Mouse (Mus musculus) hindbrain, embryonic 10.5 days (tissue): ENCODE results near the gene Alg9. TPM values are rescaled to one million over a fixed set of nuclear protein-coding genes. Genes with fewer than 3 reads are reported as not detected.
"Not testable (repeated sequence)": the region's sequence is repeated elsewhere in the genome, so short reads cannot be mapped to it uniquely, and the experiment has no call there.

Experiments
- DNase-seq: peaks from one replicate; pipeline ENCODE4 v3.0.0-alpha.2; 2017; ENCODE audit warnings: low spot score
- H3K27ac ChIP-seq: fragments of 300-500 bp; sonication (generic); 2 replicates; pipeline ENCODE4 v1.5.1; 2016; ENCODE audit warnings: mild to moderate bottlenecking, moderate library complexity
- H3K27me3 ChIP-seq: fragments of 300-500 bp; sonication (generic); 2 replicates; pipeline ENCODE4 v1.6.1; 2016; ENCODE audit warnings: mild to moderate bottlenecking; ENCODE audit not compliant: poor library complexity, insufficient read depth, severe bottlenecking
- H3K36me3 ChIP-seq: fragments of 300-500 bp; sonication (generic); 2 replicates; pipeline ENCODE4 v1.6.1; 2016; ENCODE audit warnings: mild to moderate bottlenecking, moderate library complexity
- H3K4me1 ChIP-seq: fragments of 300-500 bp; sonication (generic); replicated peaks from 2 replicates; pipeline ENCODE4 v1.6.1; 2016; ENCODE audit warnings: mild to moderate bottlenecking
- H3K4me3 ChIP-seq: fragments of 300-500 bp; sonication (generic); 2 replicates; pipeline ENCODE4 v1.5.1; 2016; ENCODE audit warnings: mild to moderate bottlenecking, moderate library complexity
- H3K9me3 ChIP-seq: fragments of 300-500 bp; sonication (generic); 2 replicates; pipeline ENCODE4 v1.6.1; 2016; ENCODE audit warnings: mild to moderate bottlenecking, moderate library complexity
- WGBS: fragments of 180-500 bp; shearing (Covaris S2); methylation state at CpG from one replicate; pipeline ENCODE4 v1.1.7; 2016; 5-methylcytosine and 5-hydroxymethylcytosine counted together
- polyA plus RNA-seq: library from polyadenylated mRNA; unstranded; fragments of >200 nt; fragmentation: Nextera tagmentation; extraction: Ambion mirVana; gene quantifications from 2 replicates; pipeline ENCODE4 v1.2.1, GENCODE M21; 2016

Alg9 gene
- polyA plus RNA-seq, 1 experiment from 2014 or later: 42.5 TPM

GRCm38 (mm10) chr9:50809146-50809545, 34.3 kb downstream of the Alg9 start:
- no peaks in the 10 kb centered on the region for H3K4me1 ChIP-seq
- peaks cover 91% of the 10 kb centered on the region for H3K36me3 ChIP-seq
- DNase-seq: no peak
- WGBS: 89% methylated on average over 13 of the region's 13 CpGs
- H3K9me3 ChIP-seq: no peaks in the 10 kb centered on the region
- H3K27me3 ChIP-seq: no peaks in the 10 kb centered on the region
- H3K27ac ChIP-seq: no peak overlapping the region
- H3K4me3 ChIP-seq: no peak overlapping the region

GRCm38 (mm10) chr9:50811187-50811586, 36.4 kb downstream of the Alg9 start:
- WGBS: 93% methylated on average over 7 of the region's 7 CpGs
- DNase-seq: no peak
- H3K36me3 ChIP-seq: peaks cover 90% of the 10 kb centered on the region

GRCm38 (mm10) chr9:50811746-50812145, 36.9 kb downstream of the Alg9 start:
- Histone ChIP-seq H3K4me1 (no peaks in the 10 kb centered on the region), H3K27me3 (no peaks in the 10 kb centered on the region), H3K27ac (no peak overlapping the region), H3K4me3 (no peak overlapping the region), H3K9me3 (no peaks in the 10 kb centered on the region), H3K36me3 (peaks cover 90% of the 10 kb centered on the region)
- no peak for DNase-seq
- WGBS: 73% methylated on average over 2 of the region's 2 CpGs

More at GRCm38 (mm10) chr9:50811187-50811586, 36.4 kb downstream of the Alg9 start:
- Histone ChIP-seq H3K4me3 (no peak overlapping the region), H3K27me3 (no peaks in the 10 kb centered on the region), H3K4me1 (no peaks in the 10 kb centered on the region), H3K27ac (no peak overlapping the region), H3K9me3 (no peaks in the 10 kb centered on the region)

GRCm38 (mm10) chr9:50813796-50814195, 39.0 kb downstream of the Alg9 start:
- WGBS: 94% methylated on average over 5 of the region's 5 CpGs
- Histone ChIP-seq H3K36me3 (peaks cover 87% of the 10 kb centered on the region), H3K27ac (no peak overlapping the region)

DNA sequence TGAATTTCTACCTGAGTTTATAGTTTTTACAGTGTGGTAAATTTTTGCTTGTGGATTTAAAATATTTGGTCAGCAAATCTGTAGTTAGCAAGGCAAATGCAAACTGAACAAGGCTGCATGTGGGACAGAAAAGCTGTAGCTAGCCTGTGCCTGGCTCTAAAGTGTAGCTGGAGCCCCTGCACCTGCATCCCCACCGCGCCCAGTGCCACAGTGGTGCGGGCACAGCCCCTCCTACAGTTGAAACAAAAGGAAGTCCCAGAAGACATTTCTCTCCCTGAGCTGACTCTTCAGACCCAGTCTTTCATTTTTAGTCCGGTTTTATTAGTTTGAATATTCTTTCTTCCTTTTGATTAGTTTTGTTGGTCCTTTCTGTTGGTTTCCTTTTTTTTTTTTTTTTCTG, 40.8 kb downstream of the Alg9 start:
- DNase-seq: no peak
- 95% methylated on average over 4 of the region's 4 CpGs for WGBS
- H3K27ac ChIP-seq: no peak overlapping the region
- H3K9me3 ChIP-seq: no peaks in the 10 kb centered on the region
- H3K4me1 ChIP-seq: no peaks in the 10 kb centered on the region
- H3K36me3 ChIP-seq: peaks cover 78% of the 10 kb centered on the region
- H3K4me3 ChIP-seq: no peak overlapping the region
- no peaks in the 10 kb centered on the region for H3K27me3 ChIP-seq

More at GRCm38 (mm10) chr9:50813796-50814195, 39.0 kb downstream of the Alg9 start:
- H3K27me3 ChIP-seq: no peaks in the 10 kb centered on the region
- H3K4me3 ChIP-seq: no peak overlapping the region
- DNase-seq: no peak
- H3K4me1 ChIP-seq: no peaks in the 10 kb centered on the region
- no peaks in the 10 kb centered on the region for H3K9me3 ChIP-seq

DNA sequence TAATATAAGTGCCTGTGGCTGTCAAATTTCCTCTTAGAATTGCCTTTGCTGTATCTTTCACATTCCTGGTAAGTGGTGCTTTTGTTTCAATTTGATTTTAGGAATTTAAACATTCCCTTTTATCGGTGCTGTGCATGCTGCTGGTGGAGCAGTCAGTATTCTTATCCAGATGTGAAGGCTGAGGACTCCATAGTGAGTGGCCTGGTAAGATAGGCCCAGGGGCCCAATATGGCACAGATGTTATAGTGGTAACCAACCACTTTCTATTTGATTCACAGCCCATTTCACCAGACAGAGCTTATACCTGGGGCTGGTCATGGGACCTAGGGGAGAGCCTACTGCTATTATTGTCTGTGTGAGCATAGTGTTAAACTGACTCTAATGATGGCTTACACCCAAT, 41.7 kb downstream of the Alg9 start:
- H3K4me3 ChIP-seq: no peak overlapping the region
- H3K4me1 ChIP-seq: no peaks in the 10 kb centered on the region
- no peak overlapping the region for H3K27ac ChIP-seq
- H3K27me3 ChIP-seq: no peaks in the 10 kb centered on the region
- H3K9me3 ChIP-seq: no peaks in the 10 kb centered on the region
- peaks cover 77% of the 10 kb centered on the region for H3K36me3 ChIP-seq
- no peak for DNase-seq
- 93% methylated on average over 1 of the region's 1 CpGs for WGBS

DNA sequence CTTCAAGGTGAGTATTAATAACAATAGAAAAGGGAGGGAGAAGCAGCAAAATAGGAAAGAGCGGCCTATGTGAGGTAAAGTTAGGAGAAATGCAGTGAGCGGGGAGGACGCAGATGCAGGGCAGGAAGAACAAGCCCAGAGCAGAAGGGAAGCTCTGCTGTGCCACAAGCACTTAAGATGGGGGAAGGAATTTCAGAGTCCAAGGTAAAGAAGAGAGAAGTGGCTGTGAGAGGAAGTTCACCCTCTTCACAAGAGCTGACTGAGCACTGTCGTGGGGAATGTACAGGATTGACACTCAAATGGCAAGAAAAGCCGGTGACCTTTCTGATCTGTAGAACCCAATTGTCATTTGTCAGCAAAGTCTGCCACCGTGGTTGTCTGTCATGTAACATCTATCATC, 43.2 kb downstream of the Alg9 start:
- Histone ChIP-seq H3K4me3 (no peak overlapping the region), H3K4me1 (no peaks in the 10 kb centered on the region), H3K27me3 (no peaks in the 10 kb centered on the region), H3K9me3 (no peaks in the 10 kb centered on the region), H3K36me3 (peaks cover 77% of the 10 kb centered on the region), H3K27ac (no peak overlapping the region)
- 94% methylated on average over 6 of the region's 6 CpGs for WGBS
- no peak for DNase-seq

GRCm38 (mm10) chr9:50819716-50820115, 44.9 kb downstream of the Alg9 start:
- Histone ChIP-seq H3K4me3 (no peak overlapping the region), H3K27ac (no peak overlapping the region), H3K4me1 (no peaks in the 10 kb centered on the region), H3K9me3 (no peaks in the 10 kb centered on the region), H3K36me3 (peaks cover 73% of the 10 kb centered on the region), H3K27me3 (no peaks in the 10 kb centered on the region)
- DNase-seq: no peak
- 94% methylated on average over 6 of the region's 6 CpGs for WGBS

DNA sequence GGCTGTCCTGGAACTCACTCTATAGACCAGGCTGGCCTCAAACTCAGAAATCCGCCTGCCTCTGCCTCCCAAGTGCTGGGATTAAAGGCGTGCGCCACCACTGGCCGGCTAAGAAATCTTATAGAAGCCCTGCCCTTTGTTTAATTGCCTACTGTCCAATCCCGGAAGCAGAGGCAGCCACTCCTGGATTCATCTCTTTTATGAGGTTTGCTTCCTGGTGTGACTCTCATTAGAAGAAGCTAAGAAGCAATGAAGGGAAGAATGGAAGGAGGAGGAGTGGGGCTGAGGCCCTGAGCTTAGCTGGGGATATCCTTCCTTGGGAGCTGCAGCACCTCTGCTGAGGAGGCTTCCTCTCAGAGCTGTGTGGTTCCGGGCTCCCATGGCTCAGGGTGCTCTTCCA, 46.8 kb downstream of the Alg9 start:
- no peaks in the 10 kb centered on the region for H3K27me3 ChIP-seq
- no peak overlapping the region for H3K4me3 ChIP-seq
- H3K4me1 ChIP-seq: no peaks in the 10 kb centered on the region
- H3K9me3 ChIP-seq: no peaks in the 10 kb centered on the region
- peaks cover 60% of the 10 kb centered on the region for H3K36me3 ChIP-seq
- no peak overlapping the region for H3K27ac ChIP-seq
- 92% methylated on average over 6 of the region's 6 CpGs for WGBS
- no peak for DNase-seq

DNA sequence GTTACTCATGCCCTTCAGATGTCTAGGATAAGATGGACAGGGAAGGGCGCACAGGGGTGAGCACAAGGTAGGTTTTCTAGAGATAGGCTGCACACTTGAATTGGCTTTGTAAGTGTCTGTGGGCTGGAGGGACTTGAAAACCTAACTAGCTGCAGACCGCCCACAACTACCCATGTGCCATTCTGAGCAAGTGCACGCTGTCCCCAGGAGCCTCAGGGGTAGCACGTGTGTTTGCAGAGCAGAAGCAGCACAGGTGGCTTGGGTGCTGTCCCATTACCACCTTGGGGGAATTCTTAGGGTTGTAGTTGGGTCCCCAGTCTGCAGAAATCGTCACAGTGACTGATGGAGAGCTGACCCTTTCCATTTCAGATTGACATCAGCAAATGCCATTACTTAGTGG, 47.4 kb downstream of the Alg9 start:
- H3K9me3 ChIP-seq: no peaks in the 10 kb centered on the region
- peaks cover 55% of the 10 kb centered on the region for H3K36me3 ChIP-seq
- WGBS: 93% methylated on average over 5 of the region's 5 CpGs
- no peaks in the 10 kb centered on the region for H3K27me3 ChIP-seq
- no peak overlapping the region for H3K4me3 ChIP-seq
- no peak overlapping the region for H3K27ac ChIP-seq
- no peaks in the 10 kb centered on the region for H3K4me1 ChIP-seq
- no peak for DNase-seq

DNA sequence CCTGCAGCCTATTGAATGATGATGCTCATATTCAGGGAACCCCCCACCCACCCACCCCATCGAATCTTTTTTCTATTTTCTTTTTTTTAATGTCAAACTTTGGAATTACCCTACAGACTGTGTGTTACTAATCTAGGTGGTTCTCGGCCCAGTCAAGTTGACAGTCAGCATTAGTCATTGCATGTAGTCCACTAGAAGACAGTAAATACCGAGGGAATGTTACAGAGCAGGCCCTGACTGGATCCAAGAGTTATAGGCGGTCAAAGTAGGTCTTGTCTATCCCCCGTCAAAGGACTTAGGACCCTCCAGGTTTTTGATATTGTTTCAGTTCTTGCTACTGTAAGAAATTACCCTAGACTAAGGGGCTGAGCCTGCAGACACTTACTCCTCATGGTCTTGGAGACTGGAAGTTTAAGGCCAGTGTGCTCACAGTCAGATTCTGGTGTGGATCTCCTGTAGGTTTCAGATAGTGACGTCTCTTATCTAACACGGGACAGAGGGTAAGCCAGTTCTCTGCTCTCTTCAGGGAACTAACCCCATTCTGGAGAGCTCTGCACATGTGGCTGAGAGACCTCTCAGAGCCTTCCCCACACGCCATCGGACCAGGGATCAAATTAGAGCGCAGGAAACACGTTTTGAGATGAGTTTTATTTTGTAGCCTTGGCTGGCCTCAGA, 49.1 kb downstream of the Alg9 start:
- H3K4me1 ChIP-seq: no peaks in the 10 kb centered on the region
- 91% methylated on average over 11 of the region's 11 CpGs for whole genome bisulfite sequencing
- peaks cover 52% of the 10 kb centered on the region for H3K36me3 ChIP-seq
- no peak for DNase-seq
- H3K27me3 ChIP-seq: no peaks in the 10 kb centered on the region
- no peaks in the 10 kb centered on the region for H3K9me3 ChIP-seq
- H3K27ac ChIP-seq: no peak overlapping the region
- H3K4me3 ChIP-seq: no peak overlapping the region

- WGBS: 93% methylated on average over 5 of the region's 5 CpGs
Observed at GRCm38 (mm10) chr9:50831514-50831913, 56.7 kb downstream of the Alg9 start.

DNA sequence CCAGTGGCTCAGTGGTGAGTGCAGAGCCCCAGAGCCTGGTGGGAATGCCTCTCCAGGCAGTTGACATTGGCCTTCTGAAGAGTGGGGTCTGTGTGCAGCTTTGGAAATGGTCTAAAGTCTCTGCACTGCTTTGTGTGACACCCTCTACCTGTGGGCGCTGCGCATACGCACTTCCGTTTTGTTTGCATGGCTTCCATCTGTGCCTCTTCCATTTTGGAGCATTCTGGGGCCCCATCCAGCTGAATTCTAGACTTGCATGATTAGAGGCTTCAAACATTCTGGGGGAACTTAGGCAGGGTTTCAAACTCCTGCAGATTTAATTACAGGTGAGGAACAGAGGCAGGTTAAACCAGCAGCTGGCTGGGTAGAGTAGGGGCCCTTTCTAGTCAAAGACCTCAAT, 57.3 kb downstream of the Alg9 start:
- Histone ChIP-seq H3K4me1 (no peaks in the 10 kb centered on the region), H3K4me3 (no peak overlapping the region), H3K36me3 (peaks cover 41% of the 10 kb centered on the region), H3K27me3 (no peaks in the 10 kb centered on the region), H3K27ac (no peak overlapping the region), H3K9me3 (no peaks in the 10 kb centered on the region)
- DNase-seq: no peak
- WGBS: 98% methylated on average over 4 of the region's 4 CpGs

More at GRCm38 (mm10) chr9:50831514-50831913, 56.7 kb downstream of the Alg9 start:
- Histone ChIP-seq H3K27ac (no peak overlapping the region), H3K36me3 (peaks cover 42% of the 10 kb centered on the region), H3K9me3 (no peaks in the 10 kb centered on the region), H3K4me3 (no peak overlapping the region), H3K4me1 (no peaks in the 10 kb centered on the region), H3K27me3 (no peaks in the 10 kb centered on the region)
- DNase-seq: no peak

DNA sequence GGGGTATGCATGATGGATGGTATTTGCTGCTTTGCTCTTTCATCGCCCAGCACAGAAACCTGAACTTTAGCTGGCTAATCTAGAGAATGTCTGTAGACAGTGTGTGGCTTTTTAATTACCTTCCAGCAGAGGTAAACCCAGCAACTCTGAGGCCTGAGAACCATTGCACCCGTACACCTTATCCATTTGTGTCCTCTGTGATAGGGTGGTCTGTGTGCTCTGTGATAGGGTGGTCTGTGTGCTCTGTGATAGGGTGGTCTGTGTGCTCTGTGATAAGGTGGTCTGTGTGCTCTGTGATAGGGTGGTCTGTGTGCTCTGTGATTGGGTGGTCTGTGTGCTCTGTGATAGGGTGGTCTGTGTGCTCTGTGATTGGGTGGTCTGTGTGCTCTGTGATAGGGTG, 57.8 kb downstream of the Alg9 start:
- not testable (repeated sequence) for H3K27me3 ChIP-seq, H3K4me1 ChIP-seq, H3K9me3 ChIP-seq, H3K4me3 ChIP-seq, DNase-seq, H3K27ac ChIP-seq
- H3K36me3 ChIP-seq: peaks cover 41% of the 10 kb centered on the region
- 91% methylated on average over 2 of the region's 2 CpGs for WGBS
